8 mouse cellular contexts compared by ENCODE assay signal in the genomic region with DNA sequence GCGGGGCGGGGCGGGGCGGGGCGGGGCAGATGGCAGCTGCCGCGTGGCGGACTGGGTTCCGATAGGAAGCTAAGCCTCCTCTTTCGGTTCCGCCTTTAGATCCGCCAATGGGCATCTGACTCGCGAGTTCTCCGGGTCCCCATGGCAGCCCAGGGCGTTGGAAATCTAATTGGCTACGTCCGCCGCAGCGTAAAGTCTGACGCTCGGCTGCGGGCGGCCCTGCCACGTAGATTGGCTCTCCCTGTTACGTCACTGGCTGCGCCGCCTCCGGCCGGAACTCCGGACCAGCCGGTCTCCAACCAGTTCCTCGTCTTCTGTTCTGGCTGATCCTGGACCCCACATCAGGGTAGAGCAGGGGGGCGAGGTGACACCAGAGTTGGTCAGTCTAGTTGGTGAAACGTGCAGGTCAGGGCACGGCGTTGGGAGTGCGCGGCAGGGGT. TPM values are rescaled to one million over a fixed set of nuclear protein-coding genes. Genes with fewer than 3 reads are reported as not detected.
DNase-seq lines count a peak whose midpoint lies in the region; ATAC-seq lines count a peak whose summit lies in the region.

TSS of gene Gmppb (plus strand) at position 227 of the 440 bp plus-strand sequence.

- peak within 1 kb of the TSS; percentile 64 for H3K9ac ChIP-seq in hindbrain, embryonic 15.5 days

- peak within 1 kb of the TSS; percentile 81 for H3K27ac ChIP-seq in hindbrain, embryonic 15.5 days (replicated peaks)

- no peaks in the 10 kb centered on the region for H3K27me3 ChIP-seq in hindbrain, embryonic 15.5 days

- ATAC-seq in hindbrain, embryonic 15.5 days (ENCODE audit: low FRiP score, low read depth) = peak; percentile 95

- peaks cover 38% of the 10 kb centered on the region for H3K4me1 ChIP-seq in hindbrain, embryonic 15.5 days (replicated peaks)

- peak within 1 kb of the TSS; percentile 54 for H3K4me3 ChIP-seq in hindbrain, embryonic 15.5 days

- H3K36me3 ChIP-seq in hindbrain, embryonic 15.5 days = peaks cover 34% of the 10 kb centered on the region

- peak; percentile 97 for DNase-seq in T-cell, adult 2 months (ENCODE audit: low spot score)
- peak; percentile 91 to 93 for DNase-seq in cerebellum, postnatal 36 days
- DNase-seq in frontal cortex, postnatal 36 days (ENCODE audit: low spot score in 2 of 2) = peak; percentile 95 to 97
- peak; percentile 95 for DNase-seq in left cerebral cortex, adult 11 months (ENCODE audit: low spot score)
- DNase-seq in lung, postnatal 4 days = peak; percentile 97 to 98
- DNase-seq in retina, postnatal 7 days (ENCODE audit: low read depth, low spot score) = peak; percentile 87
- DNase-seq in urinary bladder, adult 2 months (ENCODE audit: low spot score) = peak; percentile 84

- peak within 1 kb of the TSS; percentile 89 for H3K4me2 ChIP-seq in hindbrain, embryonic 15.5 days

- under 1% methylated on average over 37 of the region's 39 CpGs for WGBS in hindbrain, embryonic 15.5 days

- no peaks in the 10 kb centered on the region for H3K9me3 ChIP-seq in hindbrain, embryonic 15.5 days

RNA-seq across cellular contexts. Expression of gene Gmppb, which starts in this region (rescaled TPM):
- 21.2 and 23.9 TPM in 2 replicates for polyA plus RNA-seq in hindbrain, embryonic 15.5 days (2015; fragmentation: Nextera tagmentation; extraction: Ambion mirVana)
- 18.8 and 23.9 TPM in 2 replicates for polyA plus RNA-seq in urinary bladder, adult 2 months (2012; rRNA removed)

Comparison
In these comparisons a context has a peak if more than half of its experiments do, and no peak if none do; other contexts are left out.
1. Peak in every context shown above with its lines: DNase-seq, ATAC-seq, H3K4me3 ChIP-seq and H3K27ac ChIP-seq.